Mouse (Mus musculus): ENCODE results near the gene 1110002E22Rik. TPM values are rescaled to one million over a fixed set of nuclear protein-coding genes. Genes with fewer than 3 reads are reported as not detected.

1110002E22Rik gene
- total RNA-seq, 2 experiments from 2014 or later, result not detected

GRCm38 (mm10) chr3:138062673-138063072 is 2.2 kb upstream of the 1110002E22Rik start:
- ATAC-seq (replicated peaks; ENCODE audit: poor library complexity, severe bottlenecking), result peak; percentile 28

- ATAC-seq (replicated peaks; ENCODE audit: poor library complexity, severe bottlenecking), result no peak
Observed at GRCm38 (mm10) chr3:138063731-138064329, 1.0 kb upstream of the 1110002E22Rik start.

DNA sequence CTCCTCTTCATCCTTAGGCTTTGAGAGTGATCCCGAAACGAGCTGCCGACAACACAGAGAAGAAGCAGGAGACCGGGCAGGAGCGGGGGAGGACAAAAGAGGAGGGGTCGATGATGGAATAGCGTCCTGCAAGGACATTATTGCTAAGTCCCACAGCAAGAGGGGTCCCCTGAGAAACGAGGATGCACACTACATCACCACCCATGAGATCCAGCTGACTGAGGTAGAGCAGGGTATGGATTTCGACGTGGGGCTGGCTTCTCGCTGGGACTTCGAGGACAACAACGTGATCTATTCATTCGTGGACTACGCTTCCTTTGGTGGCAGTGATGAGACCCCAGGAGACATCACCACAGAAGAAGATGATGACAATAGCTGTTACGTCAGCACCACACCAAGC is 1.1 kb downstream of the 1110002E22Rik start:
- no peak for ATAC-seq (replicated peaks; ENCODE audit: poor library complexity, severe bottlenecking)

DNA sequence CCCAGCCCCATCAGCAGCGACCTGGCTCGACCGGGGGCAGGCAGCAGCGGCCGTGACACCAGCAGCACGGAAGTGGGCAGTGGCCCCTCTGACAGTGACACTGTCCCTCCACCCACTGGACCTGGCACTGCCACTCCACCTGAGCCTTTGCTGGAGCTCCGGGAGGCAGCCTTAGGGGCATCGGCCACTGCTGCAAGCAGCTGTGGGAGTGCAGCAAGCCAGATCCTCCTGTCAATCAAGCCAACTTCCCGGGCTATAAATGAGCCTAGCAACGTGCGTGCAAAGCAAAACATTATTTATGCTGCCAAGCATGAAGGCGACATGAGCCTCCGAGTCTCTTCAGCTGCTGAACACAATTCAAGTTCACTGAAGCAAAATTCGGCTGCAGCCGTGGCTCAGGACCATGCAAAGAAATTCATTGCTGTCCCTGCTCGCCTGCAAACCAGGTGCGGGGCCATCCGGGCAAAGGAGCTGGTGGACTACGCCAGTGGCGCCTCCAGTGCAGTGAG is 1.6 kb downstream of the 1110002E22Rik start:
- no peak for ATAC-seq (replicated peaks; ENCODE audit: poor library complexity, severe bottlenecking)

DNA sequence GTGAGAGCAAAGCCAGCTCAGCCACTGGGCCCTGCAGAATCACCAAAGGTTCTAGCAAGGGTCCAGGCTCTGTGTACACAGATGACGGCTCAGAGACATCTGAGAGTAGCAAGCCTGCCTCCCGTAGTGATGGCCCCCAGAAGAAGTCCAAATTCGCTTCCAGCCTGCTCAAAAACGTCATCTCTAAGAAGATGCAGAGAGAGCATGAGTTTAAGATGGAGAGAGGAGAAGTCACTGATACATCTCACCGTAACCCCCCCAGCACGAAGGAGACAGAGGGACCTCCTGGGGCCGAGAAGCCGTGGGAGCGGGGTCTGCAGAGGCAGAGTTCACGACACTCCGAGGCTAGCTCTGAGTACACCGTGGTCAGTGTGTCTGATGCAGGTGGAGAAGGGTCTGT is 2.4 kb downstream of the 1110002E22Rik start, which contains the start of gene Gm5105:
Gm5105 (minus strand) TSS at position 101 of the 400 bp plus-strand sequence.
- no peak for ATAC-seq (replicated peaks; ENCODE audit: poor library complexity, severe bottlenecking)

GRCm38 (mm10) chr3:138068103-138068502 is 3.3 kb downstream of the 1110002E22Rik start:
- no peak for ATAC-seq (replicated peaks; ENCODE audit: poor library complexity, severe bottlenecking)

DNA sequence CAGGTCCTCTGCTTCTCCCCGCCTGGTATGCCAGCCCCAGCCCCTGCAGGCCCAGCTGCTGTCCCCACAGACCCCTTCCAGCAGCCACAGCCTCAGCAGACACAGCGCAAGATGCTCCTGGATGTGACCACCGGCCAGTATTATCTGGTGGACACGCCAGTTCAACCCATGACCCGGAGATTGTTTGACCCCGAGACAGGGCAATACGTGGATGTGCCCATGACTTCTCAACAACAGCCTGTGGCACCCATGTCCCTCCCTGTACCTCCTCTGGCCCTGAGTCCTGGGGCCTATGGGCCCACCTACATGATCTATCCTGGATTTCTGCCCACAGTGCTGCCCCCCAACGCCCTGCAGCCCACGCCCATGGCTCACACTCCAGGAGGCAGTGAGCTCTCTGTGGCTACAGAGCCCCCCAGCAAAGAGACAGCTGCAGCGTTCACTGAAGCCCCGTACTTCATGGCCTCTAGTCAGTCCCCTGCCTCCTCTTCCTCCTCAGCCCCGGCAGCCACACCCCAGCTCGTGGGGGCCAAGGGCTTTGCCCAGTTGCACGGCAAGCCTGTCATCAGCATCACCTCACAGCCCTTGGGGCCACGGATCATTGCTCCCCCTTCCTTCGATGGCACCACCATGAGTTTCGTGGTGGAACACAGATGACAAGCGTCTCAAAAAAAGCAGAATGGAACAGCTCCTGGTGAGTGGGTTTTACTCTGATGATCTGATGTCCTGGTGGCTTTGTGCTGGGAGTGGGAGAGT is 5.1 kb downstream of the 1110002E22Rik start:
- ATAC-seq (replicated peaks; ENCODE audit: poor library complexity, severe bottlenecking), result no peak

DNA sequence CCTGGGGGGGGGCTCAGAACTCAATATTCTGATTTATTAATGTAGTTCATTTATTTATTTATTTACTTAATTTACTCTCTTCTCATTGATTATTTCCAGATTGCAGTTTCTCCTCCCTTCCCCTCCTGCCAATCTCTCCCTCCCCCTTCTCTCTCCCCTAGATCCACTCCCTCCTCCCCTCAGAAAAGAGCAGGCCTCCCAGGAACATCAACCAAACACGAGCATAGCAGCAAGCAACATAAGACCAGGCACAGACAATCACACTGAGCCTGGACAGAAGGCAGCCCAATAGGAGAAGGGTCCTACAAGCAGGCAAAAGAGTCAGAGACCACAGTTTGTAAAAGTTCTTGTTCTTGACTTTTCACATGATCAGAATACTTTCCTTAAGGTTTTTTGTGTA is 6.2 kb downstream of the 1110002E22Rik start:
- ATAC-seq (replicated peaks; ENCODE audit: poor library complexity, severe bottlenecking), result no peak

- no peak for ATAC-seq (replicated peaks; ENCODE audit: poor library complexity, severe bottlenecking)
Observed at GRCm38 (mm10) chr3:138071476-138072073, 6.7 kb downstream of the 1110002E22Rik start.

DNA sequence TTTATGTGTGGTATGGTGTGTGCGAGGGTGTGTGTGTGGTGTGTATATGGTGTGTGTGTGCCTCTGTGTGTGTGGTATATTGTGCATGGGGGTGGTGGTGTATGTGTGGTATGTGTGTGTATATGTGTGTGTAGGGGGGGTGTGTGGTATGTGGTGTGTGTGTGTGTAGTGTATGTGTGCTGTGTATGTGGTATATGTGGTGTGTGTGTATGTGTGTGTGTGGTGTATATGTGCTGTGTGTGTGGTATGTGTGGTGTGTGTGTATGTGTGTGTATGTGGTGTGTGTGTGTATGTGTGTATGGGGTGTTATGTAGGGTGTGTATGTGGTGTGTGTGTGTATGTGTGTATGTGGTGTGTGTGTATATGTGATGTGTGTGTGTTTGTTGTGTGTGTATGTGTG is 9.4 kb downstream of the 1110002E22Rik start:
- no peak for ATAC-seq (replicated peaks; ENCODE audit: poor library complexity, severe bottlenecking)

- ATAC-seq (replicated peaks; ENCODE audit: poor library complexity, severe bottlenecking), result no peak
Observed at GRCm38 (mm10) chr3:138075209-138075608, 10.4 kb downstream of the 1110002E22Rik start.

- no peak for ATAC-seq (replicated peaks; ENCODE audit: poor library complexity, severe bottlenecking)
Observed at GRCm38 (mm10) chr3:138077476-138078340, 12.9 kb downstream of the 1110002E22Rik start.

- no peak for ATAC-seq (replicated peaks; ENCODE audit: poor library complexity, severe bottlenecking)
Observed at GRCm38 (mm10) chr3:138078701-138079100, 13.8 kb downstream of the 1110002E22Rik start.

GRCm38 (mm10) chr3:138083073-138083637 is 18.3 kb downstream of the 1110002E22Rik start:
- ATAC-seq (replicated peaks; ENCODE audit: poor library complexity, severe bottlenecking), result no peak

DNA sequence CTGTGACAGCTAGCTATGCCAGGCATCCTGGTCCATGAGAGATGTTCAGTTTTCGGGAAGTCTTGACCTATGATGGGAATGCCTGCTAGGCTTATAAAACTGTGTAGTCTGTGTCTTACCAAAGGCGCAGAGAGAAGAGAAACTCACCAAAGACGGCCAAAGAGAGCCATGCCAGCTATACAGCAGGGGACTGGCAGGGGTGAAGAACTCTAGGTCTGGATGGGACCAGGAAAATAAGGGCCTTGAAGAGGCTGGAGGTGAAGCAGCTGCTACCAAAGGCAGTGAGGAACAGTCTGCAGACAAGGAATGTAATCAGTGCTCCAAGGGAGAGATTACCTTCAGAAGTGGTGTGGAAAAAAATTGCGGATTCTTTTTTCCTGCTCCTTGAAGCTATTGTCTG is 19.0 kb downstream of the 1110002E22Rik start:
- ATAC-seq (replicated peaks; ENCODE audit: poor library complexity, severe bottlenecking), result no peak

GRCm38 (mm10) chr3:138095301-138095700 is 30.4 kb downstream of the 1110002E22Rik start:
- ATAC-seq (replicated peaks; ENCODE audit: poor library complexity, severe bottlenecking), result no peak

- ATAC-seq (replicated peaks; ENCODE audit: poor library complexity, severe bottlenecking), result no peak
Observed at GRCm38 (mm10) chr3:138095718-138096117, 30.9 kb downstream of the 1110002E22Rik start.

GRCm38 (mm10) chr3:138096263-138097028 is 31.6 kb downstream of the 1110002E22Rik start:
- ATAC-seq (replicated peaks; ENCODE audit: poor library complexity, severe bottlenecking), result no peak

DNA sequence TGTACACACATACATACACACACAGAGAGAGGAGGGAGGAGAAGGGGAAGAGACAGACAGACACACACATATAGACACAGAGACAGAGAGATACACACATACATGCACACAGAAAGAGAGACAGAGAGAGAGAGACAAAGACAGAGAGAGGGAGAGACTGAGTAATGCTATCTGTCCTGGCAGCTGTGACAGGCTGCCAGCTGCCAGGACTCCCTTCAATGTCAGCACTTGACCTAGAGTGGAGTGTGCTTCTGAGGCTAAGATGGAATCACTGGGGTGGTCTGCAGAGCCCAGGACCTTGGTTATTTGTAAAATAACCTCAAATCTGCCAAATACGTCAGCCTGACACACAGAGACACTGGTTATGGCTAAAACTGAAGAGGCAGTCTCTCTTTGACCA is 32.9 kb downstream of the 1110002E22Rik start:
- ATAC-seq (replicated peaks; ENCODE audit: poor library complexity, severe bottlenecking), result no peak
